Mouse (Mus musculus): ENCODE data around the gene Pard6b. TPM values are rescaled to one million over a fixed set of nuclear protein-coding genes. Genes with fewer than 3 reads are reported as not detected.

The Pard6b gene
- polyA plus RNA-seq, 1 experiment from 2014 or later = 3.0 TPM

DNA sequence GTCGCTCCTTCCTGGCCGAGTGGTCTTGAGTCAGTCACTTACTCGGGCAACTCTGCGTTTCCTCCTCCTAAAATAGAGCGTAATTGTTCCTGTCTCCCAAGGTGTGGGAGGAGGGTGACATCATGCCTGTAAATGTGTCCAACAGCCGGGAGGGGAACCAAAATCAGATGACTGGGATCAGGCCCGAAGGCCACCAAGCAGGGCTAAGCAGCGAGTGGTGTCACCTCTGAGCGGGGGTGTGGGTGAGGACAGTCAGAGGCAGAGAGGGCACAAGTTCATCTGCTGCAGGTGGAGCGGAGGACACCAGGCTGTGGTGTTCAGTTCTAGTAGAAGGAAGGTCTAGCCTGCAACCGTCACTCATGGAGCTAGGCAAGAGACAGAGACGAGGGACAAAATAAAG, 17.1 kb upstream of the Pard6b start:
- peaks cover 16% of the 10 kb centered on the region for H3K4me1 ChIP-seq
- H3K36me3 ChIP-seq = no peaks in the 10 kb centered on the region
- H3K9ac ChIP-seq = no peak overlapping the region
- no peak overlapping the region for H3K4me3 ChIP-seq
- ATAC-seq (ENCODE audit: insufficient number of reproducible peaks, insufficient read depth, low FRiP score, low TSS enrichment, low read depth) = no peak
- no peaks in the 10 kb centered on the region for H3K27me3 ChIP-seq
- WGBS = 88% methylated on average over 12 of the region's 12 CpGs
- H3K4me2 ChIP-seq = no peak overlapping the region
- no peaks in the 10 kb centered on the region for H3K9me3 ChIP-seq
- H3K27ac ChIP-seq = no peak overlapping the region

DNA sequence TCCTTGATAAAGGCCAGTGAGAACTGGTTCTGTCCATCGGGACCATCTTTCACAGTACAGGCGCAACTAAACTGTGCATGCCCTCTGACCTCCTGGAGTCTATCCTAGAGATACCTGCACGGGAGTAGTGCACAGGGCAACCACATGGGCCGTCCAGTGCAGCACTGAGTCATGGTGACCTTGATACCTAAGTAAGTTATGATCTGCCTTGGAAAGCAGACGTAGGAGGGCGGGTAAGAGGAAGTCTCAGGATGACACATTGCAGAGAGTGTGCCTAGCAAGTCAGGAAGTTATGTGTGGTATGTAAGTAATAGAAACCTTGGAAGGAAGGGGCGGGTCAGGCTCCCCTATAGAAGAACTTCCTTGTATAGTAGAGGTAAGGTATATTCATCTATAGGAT, 15.3 kb upstream of the Pard6b start:
- ATAC-seq (ENCODE audit: insufficient number of reproducible peaks, insufficient read depth, low FRiP score, low TSS enrichment, low read depth) = no peak
- peaks cover 11% of the 10 kb centered on the region for H3K4me1 ChIP-seq
- no peaks in the 10 kb centered on the region for H3K27me3 ChIP-seq
- H3K9ac ChIP-seq = no peak overlapping the region
- no peak overlapping the region for H3K4me2 ChIP-seq
- no peak overlapping the region for H3K27ac ChIP-seq
- no peaks in the 10 kb centered on the region for H3K36me3 ChIP-seq
- WGBS = 75% methylated on average over 7 of the region's 7 CpGs
- no peaks in the 10 kb centered on the region for H3K9me3 ChIP-seq
- H3K4me3 ChIP-seq = no peak overlapping the region

DNA sequence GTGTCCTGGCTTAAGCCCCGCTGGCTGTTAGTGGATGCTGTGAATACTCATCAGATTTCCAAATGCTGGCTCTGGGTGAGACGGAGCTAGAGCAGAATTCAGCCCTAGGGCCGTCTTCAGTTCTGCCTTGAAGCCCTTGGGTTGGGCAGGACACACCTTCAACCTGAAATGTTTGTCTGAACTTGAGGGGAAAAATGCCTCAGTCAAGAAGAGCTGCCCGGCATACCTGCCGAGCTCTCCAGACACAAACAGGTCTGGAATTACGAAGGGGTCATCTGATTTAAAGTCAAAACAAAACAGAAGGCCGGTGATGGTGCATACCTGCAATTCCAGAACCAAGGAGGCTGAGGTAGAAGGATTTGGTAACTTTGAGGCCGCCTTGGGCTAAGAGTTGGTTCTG, 14.0 kb upstream of the Pard6b start:
- Histone ChIP-seq H3K27ac (no peak overlapping the region), H3K9me3 (no peaks in the 10 kb centered on the region), H3K4me2 (no peak overlapping the region), H3K4me3 (no peak overlapping the region), H3K4me1 (peaks cover 11% of the 10 kb centered on the region), H3K27me3 (no peaks in the 10 kb centered on the region), H3K36me3 (no peaks in the 10 kb centered on the region), H3K9ac (no peak overlapping the region)
- WGBS = 44% methylated on average over 8 of the region's 8 CpGs
- no peak for ATAC-seq (ENCODE audit: insufficient number of reproducible peaks, insufficient read depth, low FRiP score, low TSS enrichment, low read depth)

DNA sequence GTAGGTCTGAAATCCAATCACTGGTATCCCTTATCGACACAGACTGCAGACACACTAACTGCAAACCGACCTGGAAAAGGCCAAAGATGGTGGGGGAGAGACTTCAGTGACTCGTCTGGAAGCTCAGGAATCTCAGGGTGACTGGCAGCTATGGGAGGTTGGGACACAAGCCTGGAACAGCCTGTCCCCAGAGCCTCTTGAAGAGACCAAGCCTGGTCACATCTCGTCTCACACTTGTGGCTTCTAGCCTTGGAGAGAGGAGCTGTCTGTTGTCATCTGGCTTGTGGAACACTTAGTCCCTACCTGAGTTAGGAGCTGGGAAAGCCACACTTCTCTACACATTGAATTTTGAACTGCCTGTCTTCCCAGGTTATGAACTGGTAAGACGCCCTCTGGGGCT, 10.4 kb upstream of the Pard6b start:
- H3K9ac ChIP-seq = no peak overlapping the region
- 54% methylated on average over 5 of the region's 5 CpGs for WGBS
- H3K9me3 ChIP-seq = no peaks in the 10 kb centered on the region
- H3K27ac ChIP-seq = no peak overlapping the region
- H3K4me3 ChIP-seq = no peak overlapping the region
- peaks cover 23% of the 10 kb centered on the region for H3K4me1 ChIP-seq
- H3K27me3 ChIP-seq = no peaks in the 10 kb centered on the region
- no peak for ATAC-seq (ENCODE audit: insufficient number of reproducible peaks, insufficient read depth, low FRiP score, low TSS enrichment, low read depth)
- H3K4me2 ChIP-seq = no peak overlapping the region
- no peaks in the 10 kb centered on the region for H3K36me3 ChIP-seq

DNA sequence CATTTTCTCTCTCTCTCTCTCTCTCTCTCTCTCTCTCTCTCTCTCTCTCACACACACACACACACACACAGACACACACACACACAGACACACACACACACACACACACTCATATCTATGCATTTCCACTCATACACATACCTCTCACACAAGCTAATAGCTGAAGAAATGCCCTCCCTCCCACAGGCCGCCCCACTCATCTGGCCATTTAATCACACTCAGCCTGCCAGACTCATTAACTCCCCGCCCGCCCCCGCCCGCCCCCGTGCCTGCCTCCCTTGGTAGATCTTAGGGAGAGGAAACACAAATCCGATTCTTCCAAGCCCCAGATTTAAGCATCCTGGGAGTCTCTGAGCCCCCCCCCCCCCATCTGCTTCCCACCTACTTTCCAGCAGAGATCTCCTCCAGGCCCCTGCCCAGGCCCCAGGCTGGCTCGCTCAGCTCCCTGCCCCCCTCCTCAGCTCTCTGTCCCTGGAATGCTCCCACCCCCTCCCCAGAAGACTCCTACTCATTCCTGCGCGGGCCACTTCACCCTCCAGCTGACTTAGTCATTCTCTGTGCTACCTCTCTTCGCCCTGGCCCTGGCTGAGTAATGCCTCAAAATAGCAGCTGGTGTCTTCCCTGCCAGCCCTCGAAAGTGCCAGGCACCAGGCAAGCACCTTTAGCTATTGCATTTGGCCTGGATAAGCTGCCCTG, 8.2 kb upstream of the Pard6b start:
- 4% methylated on average over 12 of the region's 12 CpGs for WGBS
- no peak overlapping the region for H3K9ac ChIP-seq
- peak overlapping the region; percentile 12; the same call in 1 of the 2 replicates for H3K27ac ChIP-seq
- H3K4me2 ChIP-seq = peak overlapping the region; percentile 16
- no peaks in the 10 kb centered on the region for H3K9me3 ChIP-seq
- ATAC-seq (ENCODE audit: insufficient number of reproducible peaks, insufficient read depth, low FRiP score, low TSS enrichment, low read depth) = no peak
- peaks cover 13% of the 10 kb centered on the region for H3K4me1 ChIP-seq
- H3K27me3 ChIP-seq = peaks cover 3% of the 10 kb centered on the region; the same call in 1 of the 2 replicates
- H3K36me3 ChIP-seq = no peaks in the 10 kb centered on the region
- no peak overlapping the region for H3K4me3 ChIP-seq

DNA sequence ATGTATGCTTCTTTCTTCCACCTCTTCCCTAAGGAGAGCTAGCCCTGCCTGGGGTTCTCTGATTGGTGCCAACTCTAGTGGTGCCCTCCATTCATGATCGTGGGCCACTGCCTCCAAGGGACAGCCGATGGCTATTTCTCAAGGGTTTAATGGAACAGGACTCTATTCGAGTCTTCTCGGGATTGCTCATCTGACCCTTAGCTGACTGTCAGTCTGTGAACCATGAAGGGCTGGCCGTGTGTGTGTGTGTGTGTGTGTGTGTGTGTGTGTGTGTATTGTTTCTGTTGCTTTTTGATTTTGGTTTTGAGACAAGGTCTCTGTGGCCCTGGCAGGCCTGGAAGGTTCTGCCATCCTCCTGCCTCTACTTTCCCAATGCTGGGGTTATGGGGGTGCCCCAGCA, 7.1 kb upstream of the Pard6b start:
- H3K4me3 ChIP-seq = no peak overlapping the region
- peaks cover 6% of the 10 kb centered on the region for H3K27me3 ChIP-seq
- H3K9me3 ChIP-seq = no peaks in the 10 kb centered on the region
- no peak for ATAC-seq (ENCODE audit: insufficient number of reproducible peaks, insufficient read depth, low FRiP score, low TSS enrichment, low read depth)
- no peaks in the 10 kb centered on the region for H3K36me3 ChIP-seq
- no peak overlapping the region for H3K27ac ChIP-seq
- no peak overlapping the region for H3K4me2 ChIP-seq
- 80% methylated on average over 5 of the region's 5 CpGs for WGBS
- no peak overlapping the region for H3K9ac ChIP-seq
- H3K4me1 ChIP-seq = peaks cover 13% of the 10 kb centered on the region

DNA sequence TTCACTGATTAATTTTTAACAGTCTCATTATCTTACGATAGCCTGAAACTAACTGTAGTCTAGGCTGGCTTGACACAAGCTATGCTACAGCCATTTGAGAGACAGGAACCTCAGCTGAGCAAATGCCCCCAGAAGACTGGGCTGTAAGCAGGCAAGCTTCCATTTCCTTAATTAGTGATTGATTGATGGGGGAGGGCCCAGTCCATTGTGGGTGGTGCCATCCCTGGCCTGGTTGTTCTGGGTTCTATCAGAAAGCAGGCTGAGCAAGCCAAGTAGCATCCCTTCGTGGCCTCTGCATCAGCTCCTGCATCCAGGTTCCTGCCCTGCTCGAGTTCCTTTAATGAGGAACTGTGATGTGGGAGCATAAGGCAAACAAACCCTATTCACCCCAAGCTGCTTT, 6.3 kb upstream of the Pard6b start:
- peaks cover 13% of the 10 kb centered on the region for H3K4me1 ChIP-seq
- no peak overlapping the region for H3K4me3 ChIP-seq
- H3K36me3 ChIP-seq = no peaks in the 10 kb centered on the region
- no peak overlapping the region for H3K27ac ChIP-seq
- peaks cover 11% of the 10 kb centered on the region for H3K27me3 ChIP-seq
- ATAC-seq (ENCODE audit: insufficient number of reproducible peaks, insufficient read depth, low FRiP score, low TSS enrichment, low read depth) = no peak
- no peak overlapping the region for H3K4me2 ChIP-seq
- H3K9ac ChIP-seq = no peak overlapping the region
- no peaks in the 10 kb centered on the region for H3K9me3 ChIP-seq
- 68% methylated on average over 3 of the region's 3 CpGs for WGBS

DNA sequence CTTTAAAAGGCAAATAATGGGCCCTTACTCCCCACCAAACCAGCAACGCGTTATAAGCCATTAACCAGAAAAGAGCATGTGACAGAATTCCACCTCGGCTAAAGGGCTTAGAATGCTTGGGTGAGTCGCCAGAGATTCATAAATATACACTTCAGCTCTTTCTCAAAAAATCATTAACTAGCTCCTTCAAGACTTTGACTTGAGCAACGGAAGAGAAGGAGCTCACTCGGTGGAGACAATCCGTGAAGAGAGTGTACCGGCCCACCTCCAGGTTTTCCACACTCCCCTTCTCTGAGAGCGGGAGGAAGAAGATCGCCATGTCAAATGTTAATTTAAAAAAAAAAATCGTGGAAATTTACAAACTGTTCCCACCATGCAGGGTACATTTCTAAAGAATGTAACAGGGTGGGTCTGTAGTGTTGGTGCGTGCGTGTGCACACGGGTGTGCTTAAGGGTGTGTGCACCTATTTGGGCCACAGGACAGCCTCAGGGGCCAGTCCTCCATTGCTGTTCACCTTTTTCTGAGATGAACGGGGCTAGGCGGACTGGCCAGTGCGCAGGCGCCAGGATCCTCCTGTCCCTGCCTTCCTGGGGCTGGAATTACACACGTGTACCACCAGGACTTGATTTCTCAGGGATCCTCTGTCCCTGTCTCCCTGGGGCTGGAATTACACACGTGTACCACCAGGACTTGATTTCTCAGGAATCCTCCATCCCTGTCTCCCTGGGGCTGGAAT, 3.8 kb upstream of the Pard6b start:
- ATAC-seq (ENCODE audit: insufficient number of reproducible peaks, insufficient read depth, low FRiP score, low TSS enrichment, low read depth) = no peak

DNA sequence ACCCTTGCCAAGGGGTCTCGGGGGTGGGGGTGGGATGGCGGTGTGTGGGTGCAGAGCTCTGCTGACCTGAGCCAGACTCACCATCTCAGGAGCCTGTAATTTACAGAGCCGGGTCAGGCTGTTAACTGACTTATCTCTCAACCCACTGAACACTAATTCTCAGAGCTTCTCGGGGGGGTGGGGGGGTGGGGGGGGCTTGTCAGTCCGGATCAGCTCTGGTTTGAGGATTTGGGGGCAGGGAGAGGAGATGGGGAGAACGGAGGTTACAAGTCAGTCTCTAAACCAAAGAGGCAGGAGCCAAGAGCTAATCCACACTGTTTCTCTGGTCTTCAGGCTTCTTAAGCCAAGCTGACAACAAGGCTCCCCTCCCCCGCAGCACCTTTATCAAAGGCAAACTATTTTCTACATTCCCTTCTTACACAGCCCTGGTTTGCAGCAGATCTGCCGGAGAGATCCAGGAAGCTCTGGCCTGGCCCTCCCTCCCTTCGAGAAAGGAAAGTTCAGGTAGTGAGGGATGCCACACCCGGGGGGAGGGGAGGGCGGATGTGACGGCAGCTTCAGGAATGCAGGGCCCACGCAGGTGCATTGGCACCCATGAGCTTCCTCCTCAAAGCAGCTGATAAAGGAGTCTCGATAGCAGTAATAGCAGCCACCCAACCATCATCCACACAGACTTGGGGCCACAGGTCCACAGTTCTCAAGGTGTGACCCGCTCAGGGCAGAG, 2.5 kb upstream of the Pard6b start:
- Histone ChIP-seq H3K27ac (no peak overlapping the region), H3K4me3 (no peak overlapping the region), H3K9ac (no peak overlapping the region), H3K4me1 (peaks cover 22% of the 10 kb centered on the region), H3K36me3 (no peaks in the 10 kb centered on the region), H3K27me3 (peaks cover 36% of the 10 kb centered on the region), H3K9me3 (no peaks in the 10 kb centered on the region), H3K4me2 (no peak overlapping the region)
- WGBS = 39% methylated on average over 15 of the region's 15 CpGs
- ATAC-seq (ENCODE audit: insufficient number of reproducible peaks, insufficient read depth, low FRiP score, low TSS enrichment, low read depth) = no peak

More for the DNA sequence above, 3.8 kb upstream of the Pard6b start:
- H3K27ac ChIP-seq = no peak overlapping the region
- H3K9me3 ChIP-seq = no peaks in the 10 kb centered on the region
- no peak overlapping the region for H3K4me3 ChIP-seq
- peaks cover 27% of the 10 kb centered on the region for H3K4me1 ChIP-seq
- H3K9ac ChIP-seq = no peak overlapping the region
- WGBS = 68% methylated on average over 20 of the region's 20 CpGs
- peaks cover 24% of the 10 kb centered on the region for H3K27me3 ChIP-seq
- H3K36me3 ChIP-seq = no peaks in the 10 kb centered on the region
- no peak overlapping the region for H3K4me2 ChIP-seq

DNA sequence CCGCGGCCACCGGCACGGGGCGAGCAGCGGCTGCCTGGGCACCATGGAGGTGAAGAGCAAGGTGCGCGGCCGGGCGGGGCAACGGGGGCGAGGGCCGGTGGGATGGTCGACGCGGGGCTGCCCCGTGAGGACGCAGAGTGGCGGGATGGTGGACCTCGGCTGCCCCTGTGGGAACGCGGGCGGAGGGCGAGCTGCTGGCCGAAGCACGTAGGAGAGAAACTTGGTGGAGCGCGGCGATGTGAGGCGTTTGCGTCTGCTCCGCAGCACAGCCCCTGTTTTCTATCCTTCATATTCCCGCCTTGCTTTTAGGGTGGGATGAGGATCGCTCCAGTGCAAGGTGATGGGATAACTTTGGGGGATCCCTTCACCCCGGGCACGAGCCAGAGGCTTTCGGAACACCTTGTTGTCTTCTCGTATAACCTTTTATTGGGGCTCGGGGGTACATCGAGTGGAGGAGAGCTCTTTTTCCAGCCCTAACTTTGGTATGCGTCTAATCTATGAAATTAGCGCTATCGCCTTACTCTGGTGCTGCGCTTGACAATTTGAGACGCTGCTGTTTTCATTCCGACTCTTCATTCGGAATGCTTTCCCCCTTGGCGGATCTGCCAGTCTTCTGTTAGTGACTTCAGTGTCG, 612 bp downstream of the Pard6b start:
- Histone ChIP-seq H3K36me3 (no peaks in the 10 kb centered on the region), H3K9me3 (no peaks in the 10 kb centered on the region), H3K4me2 (peak overlapping the region; percentile 96), H3K4me1 (peaks cover 22% of the 10 kb centered on the region), H3K9ac (peak overlapping the region; percentile 70), H3K27ac (0 out of 2 replicates have a peak overlapping the region, but pooled peaks have one; percentile 22), H3K27me3 (peaks cover 47% of the 10 kb centered on the region), H3K4me3 (peak overlapping the region; percentile 72)
- 0 out of 2 replicates have a peak, but pooled peaks have one; percentile 2 for ATAC-seq (ENCODE audit: insufficient number of reproducible peaks, insufficient read depth, low FRiP score, low TSS enrichment, low read depth)
- WGBS = under 1% methylated on average over 39 of the region's 49 CpGs

DNA sequence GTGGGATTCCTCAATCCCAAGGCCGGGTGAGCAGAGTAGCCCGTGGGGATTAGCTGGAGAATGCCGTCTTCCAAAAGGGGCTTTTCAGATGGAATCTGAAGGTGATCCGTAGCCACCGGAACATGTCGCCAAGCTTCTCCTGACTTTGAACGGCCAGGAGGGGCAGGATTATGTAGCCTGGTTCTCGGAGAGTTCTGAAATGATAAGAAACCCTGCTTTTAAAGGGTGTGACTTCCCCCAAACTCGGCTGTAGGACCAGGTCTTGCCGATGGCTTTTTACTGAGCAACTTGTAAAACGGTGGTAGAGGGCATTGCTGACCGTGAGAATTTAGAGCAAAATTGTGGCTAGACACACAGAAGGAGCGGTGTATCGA, 1.1 kb downstream of the Pard6b start:
- H3K27ac ChIP-seq = no peak overlapping the region
- H3K9me3 ChIP-seq = no peaks in the 10 kb centered on the region
- peak overlapping the region; percentile 70 for H3K9ac ChIP-seq
- no peak for ATAC-seq (ENCODE audit: insufficient number of reproducible peaks, insufficient read depth, low FRiP score, low TSS enrichment, low read depth)
- WGBS = 6% methylated on average over 14 of the region's 14 CpGs
- H3K4me1 ChIP-seq = peaks cover 22% of the 10 kb centered on the region
- H3K27me3 ChIP-seq = peaks cover 47% of the 10 kb centered on the region
- H3K36me3 ChIP-seq = no peaks in the 10 kb centered on the region
- H3K4me3 ChIP-seq = peak overlapping the region; percentile 72
- H3K4me2 ChIP-seq = peak overlapping the region; percentile 96
